Mouse (Mus musculus): ENCODE data around the gene Jag1.

- TF ChIP-seq CTCF (IDR thresholded peaks at IDR 0.05; ENCODE audit: low read depth, low read length) (no peak), POLR2A (IDR thresholded peaks at IDR 0.05; ENCODE audit: borderline replicate concordance, low read depth, low read length) (no peak)
Measured at GRCm38 (mm10) chr2:137098269-137099035, 18.0 kb downstream of the Jag1 start.
